Mouse (Mus musculus): ENCODE data around the gene Rffl. TPM values are rescaled to one million over a fixed set of nuclear protein-coding genes. Genes with fewer than 3 reads are reported as not detected.
A peak's percentile ranks its signal among the peaks of the same experiment; 100 is the strongest.

Rffl gene
- polyA plus RNA-seq, 1 experiment, result 4.5 TPM

DNA sequence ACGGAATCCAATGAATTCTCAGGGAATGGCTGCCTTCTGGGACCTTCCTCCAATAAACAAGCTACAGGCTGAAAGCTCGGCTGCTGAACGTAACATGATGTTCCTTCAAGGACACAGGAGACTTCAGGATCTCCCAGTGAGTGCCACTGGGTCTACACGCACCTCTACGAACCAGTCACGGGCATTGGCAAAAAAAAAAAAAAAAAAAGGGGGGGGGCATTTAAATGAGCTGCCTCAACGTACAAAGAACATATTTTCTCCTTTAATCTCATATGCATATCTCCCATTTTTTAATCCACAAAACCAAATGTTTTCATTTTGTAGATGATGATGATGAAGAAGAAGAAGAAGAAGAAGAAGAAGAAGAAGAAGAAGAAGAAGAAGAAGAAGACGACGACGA, 5.1 kb downstream of the Rffl start:
- H3K4me1 ChIP-seq (ENCODE audit: control insufficient read depth), result peaks cover 87% of the 10 kb centered on the region
- no peak overlapping the region for H3K4me3 ChIP-seq (replicated peaks)
- no peaks in the 10 kb centered on the region for H3K27me3 ChIP-seq (ENCODE audit: control insufficient read depth)
- peaks cover 66% of the 10 kb centered on the region for H3K36me3 ChIP-seq (ENCODE audit: control insufficient read depth)
- TF ChIP-seq TAL1 (IDR thresholded peaks at IDR 0.05; ENCODE audit: low read length) (no peak), GATA1 (IDR thresholded peaks at IDR 0.05; ENCODE audit: low read length) (no peak)
- H3K9me3 ChIP-seq (ENCODE audit: control insufficient read depth, low read length), result no peaks in the 10 kb centered on the region

DNA sequence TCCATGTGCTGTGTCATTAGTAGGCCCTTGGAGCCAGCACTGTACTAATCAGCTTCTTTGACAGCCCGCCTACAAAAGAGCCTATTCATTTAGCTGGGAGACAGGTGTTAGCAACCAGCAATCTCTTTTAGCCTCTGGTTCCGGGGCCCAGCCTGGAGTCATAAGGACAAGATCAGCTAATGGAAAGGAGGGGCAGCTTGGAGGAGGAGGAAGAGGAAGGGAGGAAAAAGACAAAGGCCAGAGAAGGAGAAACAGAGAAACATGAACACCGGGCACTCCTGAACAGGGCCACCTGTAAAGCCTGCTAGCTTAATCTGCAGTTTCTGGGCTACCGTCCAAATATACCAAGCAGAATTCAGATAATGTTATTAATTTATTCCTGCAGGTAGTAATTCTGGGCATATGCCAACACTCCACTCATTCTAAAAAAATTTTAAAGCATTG, 7.5 kb downstream of the Rffl start:
- peak overlapping the region; percentile 2 for H3K4me3 ChIP-seq (replicated peaks)
- TF ChIP-seq GATA1 (IDR thresholded peaks at IDR 0.05; ENCODE audit: low read length) (no peak), TAL1 (IDR thresholded peaks at IDR 0.05; ENCODE audit: low read length) (no peak)
- peaks cover 85% of the 10 kb centered on the region for H3K4me1 ChIP-seq (ENCODE audit: control insufficient read depth)

DNA sequence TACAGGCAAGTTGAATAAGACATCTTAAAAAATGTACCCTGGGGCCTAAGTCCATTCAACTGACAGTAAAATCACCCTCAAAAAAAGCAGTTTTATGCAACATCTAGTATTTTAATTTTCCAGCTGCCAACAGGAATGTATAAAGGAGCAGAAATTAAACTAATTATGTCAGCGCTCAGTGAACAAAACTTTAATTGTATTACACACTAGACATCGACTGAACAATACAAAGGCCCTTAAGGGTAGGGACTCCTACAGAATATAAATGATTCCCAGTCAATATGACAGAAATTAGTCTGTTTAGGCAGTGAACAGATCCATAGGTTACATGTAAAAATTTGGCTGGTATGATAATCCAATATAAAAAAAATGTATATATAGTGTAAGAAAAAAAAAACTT, 8.0 kb downstream of the Rffl start:
- H3K4me1 ChIP-seq (ENCODE audit: control insufficient read depth), result peaks cover 83% of the 10 kb centered on the region
- no peaks in the 10 kb centered on the region for H3K9me3 ChIP-seq (ENCODE audit: control insufficient read depth, low read length)
- peak overlapping the region; percentile 32 for H3K4me3 ChIP-seq (replicated peaks)
- H3K36me3 ChIP-seq (ENCODE audit: control insufficient read depth), result peaks cover 85% of the 10 kb centered on the region
- TF ChIP-seq TAL1 (IDR thresholded peaks at IDR 0.05; ENCODE audit: low read length) (no peak), GATA1 (IDR thresholded peaks at IDR 0.05; ENCODE audit: low read length) (no peak)
- no peaks in the 10 kb centered on the region for H3K27me3 ChIP-seq (ENCODE audit: control insufficient read depth)

More for the DNA sequence above, 7.5 kb downstream of the Rffl start:
- Histone ChIP-seq H3K9me3 (ENCODE audit: control insufficient read depth, low read length) (no peaks in the 10 kb centered on the region), H3K27me3 (ENCODE audit: control insufficient read depth) (no peaks in the 10 kb centered on the region), H3K36me3 (ENCODE audit: control insufficient read depth) (peaks cover 85% of the 10 kb centered on the region)

- Histone ChIP-seq H3K4me3 (replicated peaks) (peak overlapping the region; percentile 32), H3K4me1 (ENCODE audit: control insufficient read depth) (peaks cover 82% of the 10 kb centered on the region), H3K36me3 (ENCODE audit: control insufficient read depth) (peaks cover 85% of the 10 kb centered on the region), H3K9me3 (ENCODE audit: control insufficient read depth, low read length) (no peaks in the 10 kb centered on the region), H3K27me3 (ENCODE audit: control insufficient read depth) (no peaks in the 10 kb centered on the region)
- TF ChIP-seq GATA1 (IDR thresholded peaks at IDR 0.05; ENCODE audit: low read length), result no peak
- TF ChIP-seq TAL1 (IDR thresholded peaks at IDR 0.05; ENCODE audit: low read length), result no peak
Measured at GRCm38 (mm10) chr11:82862638-82863037, 8.4 kb downstream of the Rffl start.

DNA sequence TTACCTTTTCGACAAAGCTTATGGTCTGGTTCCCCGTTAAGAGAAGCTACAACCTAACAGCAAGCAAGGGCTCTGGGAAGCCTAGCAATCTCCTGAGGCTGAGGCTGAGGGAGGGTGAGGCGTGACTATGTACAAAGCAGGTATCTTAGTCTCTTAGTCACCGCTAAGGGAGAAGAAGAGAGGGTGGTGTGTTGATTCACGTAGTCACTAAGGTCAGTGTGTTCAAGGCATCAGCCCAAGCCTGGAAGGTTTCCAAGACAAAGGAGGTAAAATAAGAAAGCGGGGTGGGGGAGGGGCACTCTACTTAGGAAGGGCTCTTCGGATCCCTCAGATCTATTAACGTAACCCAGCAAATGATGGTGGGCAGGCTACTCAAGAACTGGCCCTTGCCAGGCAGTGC, 9.5 kb downstream of the Rffl start:
- no peak overlapping the region for H3K4me3 ChIP-seq (replicated peaks)
- no peaks in the 10 kb centered on the region for H3K27me3 ChIP-seq (ENCODE audit: control insufficient read depth)
- peaks cover 82% of the 10 kb centered on the region for H3K4me1 ChIP-seq (ENCODE audit: control insufficient read depth)
- TF ChIP-seq TAL1 (IDR thresholded peaks at IDR 0.05; ENCODE audit: low read length) (no peak), GATA1 (IDR thresholded peaks at IDR 0.05; ENCODE audit: low read length) (no peak)
- peaks cover 86% of the 10 kb centered on the region for H3K36me3 ChIP-seq (ENCODE audit: control insufficient read depth)
- H3K9me3 ChIP-seq (ENCODE audit: control insufficient read depth, low read length), result no peaks in the 10 kb centered on the region

- Histone ChIP-seq H3K9me3 (ENCODE audit: control insufficient read depth, low read length) (no peaks in the 10 kb centered on the region), H3K4me1 (ENCODE audit: control insufficient read depth) (peaks cover 82% of the 10 kb centered on the region), H3K4me3 (replicated peaks) (no peak overlapping the region), H3K36me3 (ENCODE audit: control insufficient read depth) (peaks cover 85% of the 10 kb centered on the region), H3K27me3 (ENCODE audit: control insufficient read depth) (no peaks in the 10 kb centered on the region)
- no peak for TF ChIP-seq TAL1 (IDR thresholded peaks at IDR 0.05; ENCODE audit: low read length)
- no peak for TF ChIP-seq GATA1 (IDR thresholded peaks at IDR 0.05; ENCODE audit: low read length)
Measured at GRCm38 (mm10) chr11:82860759-82861158, 10.3 kb downstream of the Rffl start.

- H3K36me3 ChIP-seq (ENCODE audit: control insufficient read depth), result peaks cover 86% of the 10 kb centered on the region
- no peak for TF ChIP-seq GATA1 (IDR thresholded peaks at IDR 0.05; ENCODE audit: low read length)
- TF ChIP-seq TAL1 (IDR thresholded peaks at IDR 0.05; ENCODE audit: low read length), result no peak
- no peaks in the 10 kb centered on the region for H3K27me3 ChIP-seq (ENCODE audit: control insufficient read depth)
- H3K4me1 ChIP-seq (ENCODE audit: control insufficient read depth), result peaks cover 85% of the 10 kb centered on the region
- no peaks in the 10 kb centered on the region for H3K9me3 ChIP-seq (ENCODE audit: control insufficient read depth, low read length)
- H3K4me3 ChIP-seq (replicated peaks), result no peak overlapping the region
Measured at GRCm38 (mm10) chr11:82857307-82857848, 13.6 kb downstream of the Rffl start.

DNA sequence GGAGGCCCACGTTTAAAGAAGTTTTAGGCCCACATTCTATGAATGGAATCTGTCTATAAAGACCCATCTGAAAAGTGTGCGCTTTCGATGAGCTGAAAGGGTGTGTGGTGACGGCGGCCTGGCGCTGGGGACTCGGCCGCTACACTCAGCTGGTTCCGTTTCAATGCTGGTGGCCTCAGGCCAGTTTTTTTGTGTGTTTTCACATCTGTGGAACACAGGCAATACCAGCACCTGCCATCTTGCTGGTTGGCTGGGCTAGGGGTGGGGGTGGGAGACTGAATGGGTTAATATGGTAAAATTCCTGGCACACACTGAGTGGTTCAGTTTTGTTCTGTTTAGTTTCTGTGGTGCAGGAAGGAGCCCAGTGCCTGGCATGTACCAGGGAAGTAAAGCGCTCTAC, 15.0 kb downstream of the Rffl start:
- Histone ChIP-seq H3K4me1 (ENCODE audit: control insufficient read depth) (peaks cover 85% of the 10 kb centered on the region), H3K36me3 (ENCODE audit: control insufficient read depth) (peaks cover 85% of the 10 kb centered on the region), H3K27me3 (ENCODE audit: control insufficient read depth) (no peaks in the 10 kb centered on the region), H3K9me3 (ENCODE audit: control insufficient read depth, low read length) (no peaks in the 10 kb centered on the region), H3K4me3 (replicated peaks) (no peak overlapping the region)
- no peak for TF ChIP-seq GATA1 (IDR thresholded peaks at IDR 0.05; ENCODE audit: low read length)
- TF ChIP-seq TAL1 (IDR thresholded peaks at IDR 0.05; ENCODE audit: low read length), result no peak

GRCm38 (mm10) chr11:82855327-82855973, 15.6 kb downstream of the Rffl start:
- H3K4me1 ChIP-seq (ENCODE audit: control insufficient read depth), result peaks cover 86% of the 10 kb centered on the region
- peak overlapping the region; percentile 33 for H3K4me3 ChIP-seq (replicated peaks)
- no peak; the same call in 1 of the 2 replicates for TF ChIP-seq GATA1 (IDR thresholded peaks at IDR 0.05; ENCODE audit: low read length)
- no peak for TF ChIP-seq TAL1 (IDR thresholded peaks at IDR 0.05; ENCODE audit: low read length)
- no peaks in the 10 kb centered on the region for H3K9me3 ChIP-seq (ENCODE audit: control insufficient read depth, low read length)
- H3K27me3 ChIP-seq (ENCODE audit: control insufficient read depth), result no peaks in the 10 kb centered on the region
- H3K36me3 ChIP-seq (ENCODE audit: control insufficient read depth), result peaks cover 85% of the 10 kb centered on the region

Measured in erythroblast, embryonic 14.5 days (primary cell).